Mouse (Mus musculus) CH12.LX (cell line): ENCODE data around the gene Zfp825. TPM values are rescaled to one million over a fixed set of nuclear protein-coding genes. Genes with fewer than 3 reads are reported as not detected.
"Not testable (repeated sequence)": the region's sequence is repeated elsewhere in the genome, so short reads cannot be mapped to it uniquely, and the experiment has no call there.

ENCODE experiments used
- DNase-seq: peaks from one replicate; pipeline ENCODE4 v3.0.0-alpha.2; 2013; ENCODE audit errors: extremely low read depth
- H3K27ac ChIP-seq: 2 replicates; pipeline ENCODE4 v1.5.1; 2012; ENCODE audit warnings: low read depth, mild to moderate bottlenecking, control low read depth, moderate library complexity; ENCODE audit not compliant: insufficient read depth
- H3K27me3 ChIP-seq: replicated peaks from 2 replicates; pipeline ENCODE3; 2012; ENCODE audit warnings: inconsistent platforms
- H3K36me3 ChIP-seq, 2 experiments: replicated peaks in 1 of 2; 2 replicates each; pipeline versions ENCODE3 to v1.6.1; 2012; ENCODE audit warnings: inconsistent platforms in 1 of 2, low read length in 1 of 2, mild to moderate bottlenecking in 1 of 2, mixed read lengths in 1 of 2, moderate library complexity in 1 of 2; ENCODE audit not compliant: control insufficient read depth in 1 of 2, insufficient read depth in 1 of 2
- H3K4me1 ChIP-seq, 2 experiments: 2 replicates each; pipeline ENCODE4 v1.6.1; 2012; ENCODE audit warnings: inconsistent platforms in 1 of 2, moderate library complexity in 1 of 2; ENCODE audit not compliant: insufficient read depth in 2 of 2, control insufficient read depth in 1 of 2
- H3K4me2 ChIP-seq: 2 replicates; pipeline ENCODE4 v1.6.1; 2012; ENCODE audit warnings: low read depth, mild to moderate bottlenecking, control low read depth; ENCODE audit not compliant: poor library complexity, insufficient read depth, severe bottlenecking
- H3K4me3 ChIP-seq, 3 experiments: fragments of 150-350 bp in 1 of 3; sonication (generic) in 1 of 3; replicated peaks in 1 of 3; 2 replicates each; pipeline versions ENCODE3 to v1.5.1; 2011 to 2012; ENCODE audit warnings: low read depth in 2 of 3, low read length in 2 of 3, mild to moderate bottlenecking in 2 of 3, moderate library complexity in 2 of 3, control low read depth in 1 of 3, improper control_type of control experiment in 1 of 3, inconsistent platforms in 1 of 3, mixed read lengths in 1 of 3; ENCODE audit not compliant: poor library complexity in 1 of 3
- H3K79me2 ChIP-seq: replicated peaks from 2 replicates; pipeline ENCODE4 v1.6.1; 2012; ENCODE audit warnings: mild to moderate bottlenecking, moderate library complexity; ENCODE audit not compliant: control insufficient read depth, poor library complexity, insufficient read depth, severe bottlenecking; ENCODE audit errors: extremely low read depth
- H3K9ac ChIP-seq: 2 replicates; pipeline ENCODE4 v1.6.1; 2012; ENCODE audit warnings: low read depth, mild to moderate bottlenecking, control low read depth, moderate library complexity; ENCODE audit not compliant: insufficient read depth
- H3K9me3 ChIP-seq: replicated peaks from 2 replicates; pipeline ENCODE3; 2012; ENCODE audit warnings: low read length, inconsistent platforms, mixed read lengths
- BHLHE40 ChIP-seq: IDR thresholded peaks from 2 replicates; pipeline ENCODE4 v1.6.1; 2011; ENCODE audit warnings: mild to moderate bottlenecking, low read depth, low read length, improper control_type of control experiment
- CHD1 ChIP-seq: IDR thresholded peaks from 2 replicates; pipeline ENCODE4 v1.6.1; 2012; ENCODE audit warnings: low read depth, low read length, improper control_type of control experiment, inconsistent platforms
- CHD2 ChIP-seq: IDR thresholded peaks from 2 replicates; pipeline ENCODE4 v1.6.1; 2011; ENCODE audit warnings: low read length, improper control_type of control experiment
- CTCF ChIP-seq, 2 experiments: IDR thresholded peaks in 1 of 2; conservative IDR thresholded peaks in 1 of 2; 2 replicates each; pipeline ENCODE4 v1.5.1; 2011 to 2012; ENCODE audit warnings: low read depth in 2 of 2, low read length in 2 of 2, improper control_type of control experiment in 1 of 2, inconsistent platforms in 1 of 2, mild to moderate bottlenecking in 1 of 2, moderate library complexity in 1 of 2
- E2F4 ChIP-seq: IDR thresholded peaks from 2 replicates; pipeline ENCODE4 v1.6.1; 2011; ENCODE audit warnings: low read depth, low read length, improper control_type of control experiment; ENCODE audit not compliant: insufficient replicate concordance
- ELF1 ChIP-seq: IDR thresholded peaks from 2 replicates; pipeline ENCODE4 v1.6.1; 2014; ENCODE audit warnings: low read depth, mild to moderate bottlenecking, inconsistent platforms, low read length, improper control_type of control experiment
- EP300 ChIP-seq: IDR thresholded peaks from 2 replicates; pipeline ENCODE4 v1.6.1; 2011; ENCODE audit warnings: low read length, improper control_type of control experiment
- ETS1 ChIP-seq: conservative IDR thresholded peaks from 2 replicates; pipeline ENCODE4 v1.6.1; 2012; ENCODE audit warnings: low read depth, mild to moderate bottlenecking, inconsistent platforms, low read length, improper control_type of control experiment, moderate library complexity
- GABPA ChIP-seq: IDR thresholded peaks from 2 replicates; pipeline ENCODE4 v1.6.1; 2012; ENCODE audit warnings: low read depth, low read length, improper control_type of control experiment, inconsistent platforms; ENCODE audit not compliant: insufficient replicate concordance
- HCFC1 ChIP-seq: IDR thresholded peaks from 2 replicates; pipeline ENCODE4 v1.6.1; 2012; ENCODE audit warnings: low read depth, mild to moderate bottlenecking, inconsistent platforms, low read length, improper control_type of control experiment
- IRF4 ChIP-seq: IDR thresholded peaks from 2 replicates; pipeline ENCODE4 v1.6.1; 2014; ENCODE audit warnings: low read depth, mild to moderate bottlenecking, inconsistent platforms, low read length, improper control_type of control experiment
- JUN ChIP-seq: IDR thresholded peaks from 2 replicates; pipeline ENCODE4 v1.6.1; 2011; ENCODE audit warnings: low read depth, mild to moderate bottlenecking, low read length, improper control_type of control experiment, moderate library complexity; ENCODE audit not compliant: insufficient read depth
- JUND ChIP-seq: conservative IDR thresholded peaks from 2 replicates; pipeline ENCODE4 v1.6.1; 2011; ENCODE audit warnings: low read depth, low read length, improper control_type of control experiment
- KAT2A ChIP-seq: IDR thresholded peaks from 2 replicates; pipeline ENCODE4 v1.6.1; 2012; ENCODE audit warnings: low read length, improper control_type of control experiment, inconsistent platforms; ENCODE audit not compliant: insufficient replicate concordance
- MAFK ChIP-seq: IDR thresholded peaks from 2 replicates; pipeline ENCODE4 v1.6.1; 2011; ENCODE audit warnings: low read length, improper control_type of control experiment; ENCODE audit not compliant: insufficient replicate concordance
- MAX ChIP-seq: IDR thresholded peaks from 2 replicates; pipeline ENCODE4 v1.6.1; 2011; ENCODE audit warnings: low read length, improper control_type of control experiment
- MAZ ChIP-seq: IDR thresholded peaks from 2 replicates; pipeline ENCODE4 v1.6.1; 2012; ENCODE audit warnings: low read depth, mild to moderate bottlenecking, inconsistent platforms, low read length, improper control_type of control experiment, moderate library complexity
- MEF2A ChIP-seq: IDR thresholded peaks from 2 replicates; pipeline ENCODE4 v1.6.1; 2014; ENCODE audit warnings: low read depth, mild to moderate bottlenecking, inconsistent platforms, low read length, improper control_type of control experiment, borderline replicate concordance
- MXI1 ChIP-seq: IDR thresholded peaks from 2 replicates; pipeline ENCODE4 v1.6.1; 2011; ENCODE audit warnings: mild to moderate bottlenecking, low read depth, low read length, improper control_type of control experiment
- MYC ChIP-seq: IDR thresholded peaks from 2 replicates; pipeline ENCODE4 v1.6.1; 2011; ENCODE audit warnings: low read depth, mild to moderate bottlenecking, improper control_type of control experiment, low read length
- NELFE ChIP-seq: IDR thresholded peaks from 2 replicates; pipeline ENCODE4 v1.6.1; 2011; ENCODE audit warnings: low read depth, low read length, improper control_type of control experiment
- NRF1 ChIP-seq: IDR thresholded peaks from 2 replicates; pipeline ENCODE4 v1.6.1; 2014; ENCODE audit warnings: low read depth, mild to moderate bottlenecking, inconsistent platforms, low read length, improper control_type of control experiment, moderate library complexity
- PAX5 ChIP-seq: IDR thresholded peaks from 2 replicates; pipeline ENCODE4 v1.6.1; 2012; ENCODE audit warnings: low read length, inconsistent platforms, mixed read lengths
- POLR2A ChIP-seq: IDR thresholded peaks from 2 replicates; pipeline ENCODE4 v1.6.1; 2011; ENCODE audit warnings: low read depth, mild to moderate bottlenecking, improper control_type of control experiment, low read length
- POLR2AphosphoS2 ChIP-seq: IDR thresholded peaks from 2 replicates; pipeline ENCODE4 v1.6.1; 2011; ENCODE audit warnings: low read depth, low read length, improper control_type of control experiment
- RAD21 ChIP-seq: IDR thresholded peaks from 2 replicates; pipeline ENCODE4 v1.6.1; 2011; ENCODE audit warnings: low read depth, mild to moderate bottlenecking, low read length, improper control_type of control experiment, moderate library complexity
- RCOR1 ChIP-seq: conservative IDR thresholded peaks from 2 replicates; pipeline ENCODE4 v1.6.1; 2012; ENCODE audit warnings: low read depth, mild to moderate bottlenecking, inconsistent platforms, low read length, improper control_type of control experiment
- SIN3A ChIP-seq: IDR thresholded peaks from 2 replicates; pipeline ENCODE4 v1.6.1; 2012; ENCODE audit warnings: low read length, improper control_type of control experiment, inconsistent platforms
- SMC3 ChIP-seq: IDR thresholded peaks from 2 replicates; pipeline ENCODE4 v1.6.1; 2011; ENCODE audit warnings: low read depth, low read length, improper control_type of control experiment
- TBP ChIP-seq: conservative IDR thresholded peaks from 2 replicates; pipeline ENCODE4 v1.6.1; 2011; ENCODE audit warnings: low read depth, low read length, improper control_type of control experiment
- TCF12 ChIP-seq: IDR thresholded peaks from 2 replicates; pipeline ENCODE4 v1.6.1; 2014; ENCODE audit warnings: low read depth, mild to moderate bottlenecking, inconsistent platforms, low read length, improper control_type of control experiment
- UBTF ChIP-seq: IDR thresholded peaks from 2 replicates; pipeline ENCODE4 v1.6.1; 2012; ENCODE audit warnings: low read depth, mild to moderate bottlenecking, inconsistent platforms, low read length, improper control_type of control experiment, moderate library complexity
- USF1 ChIP-seq: IDR thresholded peaks from 2 replicates; pipeline ENCODE4 v1.6.1; 2014; ENCODE audit warnings: low read depth, mild to moderate bottlenecking, inconsistent platforms, low read length, improper control_type of control experiment
- USF2 ChIP-seq: conservative IDR thresholded peaks from 2 replicates; pipeline ENCODE4 v1.6.1; 2011; ENCODE audit warnings: low read depth, low read length, improper control_type of control experiment
- ZC3H11A ChIP-seq: IDR thresholded peaks from 2 replicates; pipeline ENCODE4 v1.6.1; 2012; ENCODE audit warnings: low read depth, mild to moderate bottlenecking, inconsistent platforms, low read length, improper control_type of control experiment
- ZKSCAN1 ChIP-seq: IDR thresholded peaks from 2 replicates; pipeline ENCODE4 v1.6.1; 2012; ENCODE audit warnings: low read depth, inconsistent platforms, low read length, improper control_type of control experiment, borderline replicate concordance
- ZMIZ1 ChIP-seq: IDR thresholded peaks from 2 replicates; pipeline ENCODE4 v1.6.1; 2012; ENCODE audit warnings: low read depth, mild to moderate bottlenecking, inconsistent platforms, low read length, improper control_type of control experiment
- ZNF384 ChIP-seq: IDR thresholded peaks from 2 replicates; pipeline ENCODE4 v1.6.1; 2012; ENCODE audit warnings: low read depth, low read length, improper control_type of control experiment, inconsistent platforms
- dilution Hi-C: fragments of 300-500 bp; cut with MboI; formaldehyde crosslinking; loops from 2 replicates; pipeline ENCODE4 v1.14.3; 2020; ENCODE audit warnings: low sequenced_read_pairs; ENCODE audit not compliant: extremely low pct_unique_long_range_greater_than_20kb, extremely low pct_ligation_motif_present
- in situ Hi-C: fragments of 300-500 bp; cut with MboI; formaldehyde crosslinking; loops from 3 replicates; pipeline ENCODE4 v1.14.3; 2019; ENCODE audit warnings: low sequenced_read_pairs, low pct_ligation_motif_present, low pct_unique_long_range_greater_than_20kb, mixed read lengths
- polyA plus RNA-seq: library from polyadenylated mRNA; unstranded; fragments of >175 nt; gene quantifications from 2 replicates; pipeline ENCODE4 v1.2.1, GENCODE M21; 2012; ENCODE audit warnings: low read depth; ENCODE audit not compliant: insufficient read length
- total RNA-seq, 2 experiments: library from RNA; depleted of rRNA; stranded (reverse); fragments of 300-350 nt in 1 of 2; fragments of >200 nt in 1 of 2; gene quantifications; 2 replicates each; pipeline ENCODE4 v1.2.3; 2012 to 2014

Gene Zfp825
- total and polyA plus RNA-seq, 3 experiments = 7.4 to 22.5 (median 10.9) TPM

- peak; percentile 82 for DNase-seq
- dilution Hi-C loops = no loop called here
These were observed 28.9 kb upstream of the Zfp825 start for GRCm38 (mm10) chr13:74522481-74523237.

DNA sequence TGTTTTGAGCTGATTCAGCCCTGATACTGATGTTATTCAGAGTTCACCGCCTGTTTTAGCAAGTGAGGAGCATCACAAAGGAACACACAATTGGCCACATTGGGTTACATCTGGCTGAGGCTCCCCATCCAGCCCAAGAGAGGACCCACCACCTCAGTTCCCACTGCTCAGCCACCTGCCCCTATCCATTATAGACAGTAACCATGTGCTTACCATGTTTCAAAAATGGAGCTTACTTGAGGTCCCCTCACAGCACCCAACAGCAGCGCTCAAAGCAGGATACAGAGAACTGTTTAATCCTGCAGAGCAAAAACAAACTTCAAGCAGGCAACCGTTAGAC, 28.3 kb upstream of the Zfp825 start:
- dilution Hi-C loops, H3K79me2 ChIP-seq, DNase-seq, H3K27me3 ChIP-seq, H3K4me1 ChIP-seq, H3K9me3 ChIP-seq, H3K36me3 ChIP-seq, H3K27ac ChIP-seq: not testable (repeated sequence)
- Histone ChIP-seq H3K4me2 (peak overlapping the region; percentile 85), H3K9ac (peak overlapping the region; percentile 64; the same call in 1 of the 2 replicates), H3K4me3 (peak overlapping the region; percentile 50 to 72 (median 50))
- in situ Hi-C loops = loop anchor here (25.0 kb wide), 1 partner anchor 185 kb away; no protein-coding TSS in a partner anchor

More at GRCm38 (mm10) chr13:74522481-74523237, 28.9 kb upstream of the Zfp825 start:
- Histone ChIP-seq H3K4me3 (peak overlapping the region; percentile 50 to 72 (median 57)), H3K9me3 (no peaks in the 10 kb centered on the region), H3K9ac (peak overlapping the region; percentile 80), H3K27ac (peak overlapping the region; percentile 72), H3K36me3 (no peaks in the 10 kb centered on the region), H3K27me3 (no peaks in the 10 kb centered on the region), H3K79me2 (no peaks in the 10 kb centered on the region), H3K4me1 (no peaks in the 10 kb centered on the region), H3K4me2 (peak overlapping the region; percentile 94)
- TF ChIP-seq ELF1 (peak; percentile 63), JUND (no peak), PAX5 (no peak), MEF2A (no peak; the same call in 1 of the 2 replicates), E2F4 (no peak), POLR2A (peak; percentile 68; the same call in 1 of the 2 replicates), USF1 (no peak), MAZ (no peak; the same call in 1 of the 2 replicates), TBP (peak; percentile 88), ETS1 (no peak), MYC (no peak), USF2 (no peak), NELFE (peak; percentile 79), KAT2A (no peak), POLR2AphosphoS2 (peak; percentile 49; the same call in 1 of the 2 replicates), IRF4 (0 out of 2 replicates have a peak, but pooled peaks have one; percentile 6), EP300 (no peak), UBTF (no peak), RAD21 (no peak), TCF12 (peak; percentile 57), GABPA (no peak), MAX (no peak), RCOR1 (no peak), ZNF384 (no peak), MXI1 (peak; percentile 49; the same call in 1 of the 2 replicates), BHLHE40 (peak; percentile 79), ZC3H11A (no peak), CHD1 (no peak), SMC3 (no peak), NRF1 (no peak), CHD2 (no peak), JUN (no peak), ZKSCAN1 (no peak), CTCF (conservative IDR thresholded peaks at IDR 0.05 in 1 of 2, IDR thresholded peaks at IDR 0.05 in 1 of 2; ENCODE audit: low read depth in 2 of 2, low read length in 2 of 2) (no peak), MAFK (no peak), SIN3A (no peak), ZMIZ1 (peak; percentile 84), HCFC1 (peak; percentile 21; the same call in 1 of the 2 replicates)
- in situ Hi-C loops = loop anchor here (25.0 kb wide), 1 partner anchor 185 kb away; no protein-coding TSS in a partner anchor
